Mouse (Mus musculus) heart, embryonic 13.5 days (tissue): Measurements from ENCODE around the gene AC124108.1. TPM values are rescaled to one million over a fixed set of nuclear protein-coding genes. Genes with fewer than 3 reads are reported as not detected.

Source experiments
- ATAC-seq: fragments of 200-750 bp; cut with Nextera tagmentation; 2 replicates; pipeline ENCODE4 v1.8.0; 2017; ENCODE audit warnings: moderate TSS enrichment; ENCODE audit not compliant: insufficient number of reproducible peaks, low FRiP score, low TSS enrichment; ENCODE audit errors: extremely low read depth
- H3K27ac ChIP-seq: fragments of 300-500 bp; sonication (generic); replicated peaks from 2 replicates; pipeline ENCODE4 v1.5.1; 2015; ENCODE audit warnings: moderate library complexity, mild to moderate bottlenecking, inconsistent platforms
- H3K27me3 ChIP-seq: fragments of 300-500 bp; sonication (generic); replicated peaks from 2 replicates; pipeline ENCODE4 v1.6.1; 2015; ENCODE audit warnings: mild to moderate bottlenecking, inconsistent platforms
- H3K36me3 ChIP-seq: fragments of 300-500 bp; sonication (generic); 2 replicates; pipeline ENCODE4 v1.6.1; 2015; ENCODE audit warnings: mild to moderate bottlenecking, inconsistent platforms
- H3K4me1 ChIP-seq: fragments of 300-500 bp; sonication (generic); 2 replicates; pipeline ENCODE4 v1.6.1; 2015; ENCODE audit warnings: inconsistent platforms
- H3K4me2 ChIP-seq: fragments of 300-500 bp; sonication (generic); 2 replicates; pipeline ENCODE4 v1.6.1; 2015; ENCODE audit warnings: inconsistent platforms, mild to moderate bottlenecking, moderate library complexity
- H3K4me3 ChIP-seq: fragments of 300-500 bp; sonication (generic); 2 replicates; pipeline ENCODE4 v1.5.1; 2015; ENCODE audit warnings: moderate library complexity, mild to moderate bottlenecking, inconsistent platforms
- H3K9ac ChIP-seq: fragments of 300-500 bp; sonication (generic); 2 replicates; pipeline ENCODE4 v1.6.1; 2015; ENCODE audit warnings: inconsistent platforms, mild to moderate bottlenecking, moderate library complexity
- H3K9me3 ChIP-seq: fragments of 300-500 bp; sonication (generic); 2 replicates; pipeline ENCODE4 v1.6.1; 2016; ENCODE audit warnings: inconsistent platforms
- WGBS: fragments of 180-500 bp; shearing (Covaris S2); methylation state at CpG from one replicate; pipeline ENCODE4 v1.1.7; 2015; ENCODE audit warnings: mixed read lengths; 5-methylcytosine and 5-hydroxymethylcytosine counted together
- polyA plus RNA-seq: library from polyadenylated mRNA; unstranded; fragments of >200 nt; fragmentation: Nextera tagmentation; extraction: Ambion mirVana; gene quantifications from 2 replicates; pipeline ENCODE4 v1.2.1, GENCODE M21; 2015

The AC124108.1 gene
- polyA plus RNA-seq, 1 experiment from 2014 or later = not detected

GRCm38 (mm10) chr1:132205958-132206357 lies 14.7 kb downstream of the AC124108.1 start:
- H3K9ac ChIP-seq = no peak overlapping the region
- peaks cover 20% of the 10 kb centered on the region for H3K4me1 ChIP-seq
- H3K9me3 ChIP-seq = no peaks in the 10 kb centered on the region
- no peaks in the 10 kb centered on the region for H3K36me3 ChIP-seq
- no peak overlapping the region for H3K4me3 ChIP-seq
- no peak for ATAC-seq
- 37% methylated on average over 5 of the region's 5 CpGs for WGBS
- peaks cover 69% of the 10 kb centered on the region for H3K27me3 ChIP-seq
- no peak overlapping the region for H3K4me2 ChIP-seq
- H3K27ac ChIP-seq = no peak overlapping the region

GRCm38 (mm10) chr1:132206828-132207227 lies 15.6 kb downstream of the AC124108.1 start:
- H3K9me3 ChIP-seq = no peaks in the 10 kb centered on the region
- H3K27me3 ChIP-seq = peaks cover 70% of the 10 kb centered on the region
- no peak for ATAC-seq
- no peak overlapping the region for H3K4me2 ChIP-seq
- H3K36me3 ChIP-seq = no peaks in the 10 kb centered on the region
- no peak overlapping the region for H3K4me3 ChIP-seq
- no peak overlapping the region for H3K9ac ChIP-seq
- 58% methylated on average over 3 of the region's 3 CpGs for WGBS
- no peak overlapping the region for H3K27ac ChIP-seq
- peaks cover 22% of the 10 kb centered on the region for H3K4me1 ChIP-seq

GRCm38 (mm10) chr1:132208154-132208553 lies 16.9 kb downstream of the AC124108.1 start:
- Histone ChIP-seq H3K9me3 (no peaks in the 10 kb centered on the region), H3K4me1 (peaks cover 29% of the 10 kb centered on the region), H3K4me3 (no peak overlapping the region), H3K9ac (no peak overlapping the region), H3K4me2 (no peak overlapping the region), H3K36me3 (no peaks in the 10 kb centered on the region), H3K27ac (no peak overlapping the region), H3K27me3 (peaks cover 68% of the 10 kb centered on the region)
- ATAC-seq = no peak
- WGBS = 8% methylated on average over 4 of the region's 4 CpGs

GRCm38 (mm10) chr1:132209400-132209799 lies 18.1 kb downstream of the AC124108.1 start:
- WGBS = 78% methylated on average over 10 of the region's 10 CpGs

GRCm38 (mm10) chr1:132210922-132211321 lies 19.7 kb downstream of the AC124108.1 start:
- Histone ChIP-seq H3K36me3 (no peaks in the 10 kb centered on the region), H3K27ac (no peak overlapping the region), H3K9ac (no peak overlapping the region), H3K27me3 (peaks cover 68% of the 10 kb centered on the region), H3K9me3 (no peaks in the 10 kb centered on the region), H3K4me2 (no peak overlapping the region), H3K4me3 (no peak overlapping the region), H3K4me1 (peaks cover 22% of the 10 kb centered on the region)
- no peak for ATAC-seq
- 16% methylated on average over 7 of the region's 7 CpGs for WGBS

More at GRCm38 (mm10) chr1:132209400-132209799, 18.1 kb downstream of the AC124108.1 start:
- Histone ChIP-seq H3K4me2 (no peak overlapping the region), H3K4me1 (peaks cover 29% of the 10 kb centered on the region), H3K9me3 (no peaks in the 10 kb centered on the region), H3K4me3 (no peak overlapping the region), H3K36me3 (no peaks in the 10 kb centered on the region), H3K27ac (no peak overlapping the region), H3K27me3 (peaks cover 64% of the 10 kb centered on the region), H3K9ac (no peak overlapping the region)
- ATAC-seq = no peak

- H3K4me2 ChIP-seq = peak overlapping the region; percentile 58
- 34% methylated on average over 12 of the region's 12 CpGs for WGBS
- H3K4me1 ChIP-seq = peaks cover 19% of the 10 kb centered on the region
- no peak for ATAC-seq
- no peak overlapping the region for H3K9ac ChIP-seq
- H3K36me3 ChIP-seq = no peaks in the 10 kb centered on the region
- H3K27ac ChIP-seq = no peak overlapping the region
- H3K27me3 ChIP-seq = peaks cover 74% of the 10 kb centered on the region
- H3K4me3 ChIP-seq = 0 out of 2 replicates have a peak overlapping the region, but pooled peaks have one; percentile 41
- no peaks in the 10 kb centered on the region for H3K9me3 ChIP-seq
Measured at GRCm38 (mm10) chr1:132211672-132212071, 20.4 kb downstream of the AC124108.1 start.

- Histone ChIP-seq H3K9ac (peak overlapping the region; percentile 42), H3K27ac (no peak overlapping the region), H3K9me3 (no peaks in the 10 kb centered on the region), H3K36me3 (no peaks in the 10 kb centered on the region), H3K27me3 (peaks cover 72% of the 10 kb centered on the region), H3K4me3 (peak overlapping the region; percentile 41), H3K4me2 (peak overlapping the region; percentile 58), H3K4me1 (peaks cover 19% of the 10 kb centered on the region)
- no peak for ATAC-seq
- 4% methylated on average over 20 of the region's 20 CpGs for WGBS
Measured at GRCm38 (mm10) chr1:132212218-132212617, 21.0 kb downstream of the AC124108.1 start.

- Histone ChIP-seq H3K4me3 (no peak overlapping the region), H3K4me2 (no peak overlapping the region), H3K9ac (no peak overlapping the region), H3K4me1 (peaks cover 16% of the 10 kb centered on the region), H3K9me3 (no peaks in the 10 kb centered on the region), H3K27ac (no peak overlapping the region), H3K36me3 (no peaks in the 10 kb centered on the region), H3K27me3 (peaks cover 70% of the 10 kb centered on the region)
- no peak for ATAC-seq
- 48% methylated on average over 6 of the region's 6 CpGs for WGBS
Measured at GRCm38 (mm10) chr1:132213076-132213475, 21.8 kb downstream of the AC124108.1 start.

GRCm38 (mm10) chr1:132216276-132216675 lies 25.0 kb downstream of the AC124108.1 start:
- no peak overlapping the region for H3K9ac ChIP-seq
- ATAC-seq = no peak
- H3K4me2 ChIP-seq = no peak overlapping the region
- H3K4me3 ChIP-seq = no peak overlapping the region
- H3K36me3 ChIP-seq = no peaks in the 10 kb centered on the region
- no peak overlapping the region for H3K27ac ChIP-seq
- H3K4me1 ChIP-seq = peaks cover 12% of the 10 kb centered on the region
- H3K27me3 ChIP-seq = peaks cover 56% of the 10 kb centered on the region
- H3K9me3 ChIP-seq = no peaks in the 10 kb centered on the region
- WGBS = 49% methylated on average over 3 of the region's 3 CpGs

GRCm38 (mm10) chr1:132221627-132222026 lies 30.4 kb downstream of the AC124108.1 start:
- Histone ChIP-seq H3K9ac (no peak overlapping the region), H3K36me3 (no peaks in the 10 kb centered on the region), H3K27me3 (peaks cover 33% of the 10 kb centered on the region), H3K4me3 (no peak overlapping the region), H3K9me3 (no peaks in the 10 kb centered on the region), H3K27ac (no peak overlapping the region), H3K4me2 (no peak overlapping the region), H3K4me1 (0 out of 2 replicates have a peak, but pooled peaks cover 3% of the 10 kb centered on the region)
- ATAC-seq = no peak
- 17% methylated on average over 2 of the region's 2 CpGs for WGBS

- Histone ChIP-seq H3K9me3 (no peaks in the 10 kb centered on the region), H3K36me3 (no peaks in the 10 kb centered on the region), H3K4me2 (no peak overlapping the region), H3K27me3 (peaks cover 33% of the 10 kb centered on the region), H3K9ac (no peak overlapping the region), H3K4me3 (no peak overlapping the region), H3K27ac (no peak overlapping the region), H3K4me1 (0 out of 2 replicates have a peak, but pooled peaks cover 3% of the 10 kb centered on the region)
- no peak for ATAC-seq
- 37% methylated on average over 6 of the region's 6 CpGs for WGBS
Measured at GRCm38 (mm10) chr1:132222166-132222565, 30.9 kb downstream of the AC124108.1 start.

- Histone ChIP-seq H3K9me3 (no peaks in the 10 kb centered on the region), H3K27me3 (peaks cover 24% of the 10 kb centered on the region), H3K4me1 (no peaks in the 10 kb centered on the region), H3K27ac (no peak overlapping the region), H3K9ac (no peak overlapping the region), H3K4me2 (no peak overlapping the region), H3K4me3 (no peak overlapping the region), H3K36me3 (no peaks in the 10 kb centered on the region)
- 75% methylated on average over 11 of the region's 13 CpGs for WGBS
- ATAC-seq = no peak
Measured at GRCm38 (mm10) chr1:132226297-132227080, 35.2 kb downstream of the AC124108.1 start.
